Mouse (Mus musculus) heart, postnatal 10 days (tissue): ENCODE data around the gene Pbsn. TPM values are rescaled to one million over a fixed set of nuclear protein-coding genes. Genes with fewer than 3 reads are reported as not detected.
"Not testable (repeated sequence)": the region's sequence is repeated elsewhere in the genome, so short reads cannot be mapped to it uniquely, and the experiment has no call there.

ENCODE experiments used
- DNase-seq, 2 experiments: peaks; one replicate each; pipeline ENCODE4 v3.0.0; 2021
- intact Hi-C: fragments of 180-260 bp; cut with DNase I; formaldehyde crosslinking; loops from one replicate; pipeline ENCODE4 v1.15.1; 2025
- total RNA-seq, 2 experiments: library from RNA; stranded (reverse); gene quantifications; 2 replicates each; pipeline ENCODE4 v1.2.3; 2021

Pbsn gene
- not detected for total RNA-seq

- intact Hi-C loops = no loop called here
- DNase-seq = no peak
These were observed at the start of gene Pbsn for GRCm38 (mm10) chrX:77853523-77853922. Gene Pbsn (minus strand): TSS chrX:77853623.

GRCm38 (mm10) chrX:77880033-77880432 lies 26.6 kb upstream of the Pbsn start:
- intact Hi-C loops = not testable (repeated sequence)
- DNase-seq = peak in 1 of 2 experiments; percentile 0

GRCm38 (mm10) chrX:77864458-77864857 lies 11.0 kb upstream of the Pbsn start, which contains the start of gene Gm14744:
Gene Gm14744 (plus strand): TSS chrX:77864758.
- DNase-seq, intact Hi-C loops: not testable (repeated sequence)

DNA sequence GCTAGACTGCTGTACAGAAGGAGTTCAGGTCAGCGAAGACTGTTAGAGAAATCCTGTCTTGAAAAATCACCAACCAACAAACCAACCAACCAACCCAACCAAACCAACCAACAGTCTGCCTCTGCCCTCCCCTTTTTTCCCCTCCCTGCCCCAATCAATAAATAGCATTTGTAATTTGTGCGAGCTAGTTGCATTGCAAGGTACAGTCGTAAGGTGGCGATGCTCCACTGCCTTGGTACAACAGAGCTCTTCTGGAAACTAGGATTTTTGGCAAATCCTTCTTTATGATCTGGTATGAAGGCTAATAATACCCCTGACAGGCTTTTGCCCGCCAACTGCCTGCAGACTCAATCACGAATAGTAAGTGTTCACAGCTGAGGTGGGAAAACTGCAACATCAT lies 41.4 kb downstream of the Pbsn start:
- DNase-seq = no peak
- intact Hi-C loops = loop anchor here (5.0 kb wide), 1 partner anchor 610 kb away; no protein-coding TSS in a partner anchor

- intact Hi-C loops = loop anchor here (5.0 kb wide), 1 partner anchor 612 kb away; no protein-coding TSS in a partner anchor
- DNase-seq = peak; percentile 65 to 79
These were observed 42.7 kb downstream of the Pbsn start for GRCm38 (mm10) chrX:77810608-77811206.

- DNase-seq = peak; percentile 47 to 56
- intact Hi-C loops = loop anchor here (1.0 kb wide), 1 partner anchor 67 kb away; no protein-coding TSS in a partner anchor
These were observed 44.8 kb downstream of the Pbsn start for GRCm38 (mm10) chrX:77808602-77809001.

GRCm38 (mm10) chrX:77802293-77802692 lies 51.1 kb downstream of the Pbsn start:
- intact Hi-C loops = no loop called here

DNA sequence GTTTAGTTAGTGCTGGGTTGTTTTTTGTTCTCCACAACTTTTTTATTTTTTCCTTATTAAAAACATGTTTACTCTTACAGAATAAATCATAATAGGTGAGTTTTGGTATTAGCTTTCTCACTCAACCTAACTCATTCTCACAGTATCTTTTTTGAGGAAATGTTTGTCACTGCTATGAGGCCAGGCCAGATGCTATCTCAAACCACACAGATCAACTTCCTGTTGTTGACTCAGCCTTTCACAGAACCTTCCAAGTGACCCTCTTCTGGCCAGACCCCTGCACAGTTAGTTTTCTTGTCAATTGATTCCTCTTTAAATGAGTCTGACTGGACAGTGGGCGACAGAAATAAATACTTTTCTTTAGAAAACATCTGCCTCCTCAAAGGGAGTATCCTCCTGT lies 51.9 kb downstream of the Pbsn start:
- DNase-seq = no peak
- intact Hi-C loops = no loop called here

More at GRCm38 (mm10) chrX:77802293-77802692, 51.1 kb downstream of the Pbsn start:
- no peak for DNase-seq

- DNase-seq = no peak
- intact Hi-C loops = no loop called here
These were observed 53.9 kb downstream of the Pbsn start for GRCm38 (mm10) chrX:77799554-77799953.

GRCm38 (mm10) chrX:77797801-77798200 lies 55.6 kb downstream of the Pbsn start:
- DNase-seq = no peak
- intact Hi-C loops = no loop called here

- intact Hi-C loops = no loop called here
- DNase-seq = no peak
These were observed 56.5 kb downstream of the Pbsn start for GRCm38 (mm10) chrX:77796916-77797315.

DNA sequence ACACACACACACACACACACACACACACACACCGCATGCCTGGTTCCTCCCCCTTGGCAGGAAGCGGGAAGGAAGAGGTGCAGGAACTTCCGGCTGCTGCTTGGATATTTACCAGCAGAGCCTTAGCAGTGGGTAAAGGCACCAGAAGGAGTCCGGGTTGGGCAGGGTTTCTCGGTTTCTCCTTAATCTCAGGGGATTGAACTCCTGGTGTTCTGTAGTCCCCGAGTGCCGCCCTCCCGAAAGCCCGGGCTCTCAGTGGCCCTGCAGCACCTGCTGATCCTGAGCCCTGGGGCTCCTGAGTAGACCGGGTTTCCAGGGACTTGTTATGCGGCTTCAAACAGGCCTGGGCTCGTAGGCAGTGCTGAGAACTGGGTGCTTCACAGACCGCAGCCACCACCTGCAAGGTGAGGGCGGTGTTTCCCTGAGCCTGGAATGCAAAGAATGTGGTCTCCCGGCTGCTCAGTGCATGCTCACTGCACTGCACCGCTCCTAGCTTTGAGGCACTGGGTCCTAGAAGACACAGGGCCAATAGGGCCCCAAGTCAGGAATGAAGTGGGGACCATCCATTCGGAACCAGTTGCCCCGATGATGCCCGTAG lies 57.1 kb downstream of the Pbsn start, which contains the start of gene Prkx:
Gene Prkx (minus strand): TSS at position 41 of the 598 bp plus-strand sequence.
- DNase-seq = no peak
- intact Hi-C loops = no loop called here

DNA sequence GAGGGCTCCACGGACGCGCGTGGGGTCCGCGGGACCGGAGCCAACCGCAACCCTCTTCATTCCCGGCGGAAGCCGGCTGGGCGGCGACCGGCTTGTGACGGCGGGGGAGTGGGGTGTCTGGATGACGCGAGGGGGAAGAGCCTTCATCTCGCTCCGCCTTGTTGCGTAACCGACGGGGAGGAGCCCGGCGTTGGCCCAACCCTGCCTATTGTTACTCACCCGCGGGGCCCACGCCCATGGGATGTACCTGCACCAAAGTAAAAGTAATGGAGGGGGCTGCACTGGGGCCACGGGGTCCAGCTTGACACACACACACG lies 57.6 kb downstream of the Pbsn start:
- intact Hi-C loops = no loop called here
- DNase-seq = peak; percentile 91 to 92

GRCm38 (mm10) chrX:77794962-77795857 lies 58.2 kb downstream of the Pbsn start:
- intact Hi-C loops = no loop called here
- DNase-seq = no peak

DNA sequence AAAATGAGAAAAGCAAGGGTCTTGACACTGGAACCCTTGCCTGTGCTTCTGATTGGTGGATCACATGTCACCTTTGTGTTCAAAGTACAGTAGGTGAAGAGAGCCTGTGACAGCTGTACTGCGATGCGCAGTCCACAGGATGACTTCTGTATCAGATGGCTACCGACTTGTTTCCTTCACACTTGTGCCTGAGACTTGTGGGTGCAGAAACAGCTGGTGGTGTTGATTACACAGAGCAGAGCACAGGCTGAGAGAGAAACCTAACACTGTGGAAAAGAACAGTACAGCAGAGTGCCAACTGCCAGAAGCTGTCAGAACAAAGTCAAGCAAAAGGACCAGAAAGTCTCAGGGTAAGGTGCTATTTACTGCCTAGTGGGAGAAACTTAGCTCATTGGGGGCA lies 64.7 kb downstream of the Pbsn start:
- intact Hi-C loops = no loop called here
- DNase-seq = no peak

Other genes with a start within 250 kb of the Pbsn start
- 10 to 100 TPM; 23.3 to 24.4 TPM for gene Prkx, start 57.3 kb downstream of the Pbsn start, total RNA-seq
- not detected for gene Gm14744, start 11.1 kb upstream of the Pbsn start, total RNA-seq
- gene 5430402E10Rik, start 71.4 kb upstream of the Pbsn start, total RNA-seq = not detected
- not detected for gene Obp1a, start 237.8 kb upstream of the Pbsn start, total RNA-seq